Mouse (Mus musculus): Measurements from ENCODE around the gene Gpsm3.

DNA sequence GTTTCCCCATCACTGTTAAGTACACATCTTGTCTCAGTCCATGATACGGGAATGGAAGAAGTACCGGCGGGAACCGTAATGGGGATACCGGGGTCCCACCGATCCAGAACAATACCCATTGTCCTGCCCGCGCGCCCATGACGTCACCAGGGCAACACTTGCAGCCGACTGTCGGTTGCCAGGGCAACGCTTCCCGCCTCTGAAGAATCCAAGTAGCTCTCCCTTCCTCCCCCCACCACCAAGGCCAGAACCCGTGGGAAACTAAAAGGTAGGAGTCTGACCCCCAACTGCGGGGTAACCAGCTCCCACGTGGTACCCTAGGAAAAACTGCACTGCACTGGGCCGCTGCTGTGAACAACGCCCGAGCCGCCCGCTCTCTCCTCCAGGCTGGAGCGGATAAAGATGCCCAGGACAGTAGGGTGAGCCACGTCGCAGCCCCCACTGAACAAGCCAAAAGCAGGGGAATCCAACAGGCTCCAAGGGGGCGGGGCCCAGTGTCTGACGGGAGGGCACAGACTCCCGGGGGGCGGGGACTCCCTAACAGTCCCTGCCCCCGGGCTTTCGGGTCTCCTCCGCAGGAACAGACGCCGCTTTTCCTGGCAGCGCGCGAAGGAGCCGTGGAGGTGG lies 2.7 kb upstream of the Gpsm3 start:
- TF ChIP-seq CTCF (conservative IDR thresholded peaks at IDR 0.05 in 1 of 2, IDR thresholded peaks at IDR 0.05 in 1 of 2; ENCODE audit: low read depth in 2 of 2, low read length in 2 of 2) = no peak
- no peak for TF ChIP-seq POLR2AphosphoS2 (IDR thresholded peaks at IDR 0.05; ENCODE audit: low read depth, low read length)
- TF ChIP-seq JUND (conservative IDR thresholded peaks at IDR 0.05; ENCODE audit: low read depth, low read length) = no peak
- no peak for TF ChIP-seq POLR2A (IDR thresholded peaks at IDR 0.05; ENCODE audit: low read depth, low read length)
- TF ChIP-seq CHD1 (IDR thresholded peaks at IDR 0.05; ENCODE audit: low read depth, low read length) = no peak
- TF ChIP-seq NELFE (IDR thresholded peaks at IDR 0.05; ENCODE audit: low read depth, low read length) = no peak
- TF ChIP-seq NRF1 (IDR thresholded peaks at IDR 0.05; ENCODE audit: low read depth, low read length) = no peak
- TF ChIP-seq ZMIZ1 (IDR thresholded peaks at IDR 0.05; ENCODE audit: low read depth, low read length) = peak; percentile 7; the same call in 1 of the 2 replicates
- no peak for TF ChIP-seq GABPA (IDR thresholded peaks at IDR 0.05; ENCODE audit: insufficient replicate concordance, low read depth, low read length)

All from CH12.LX (cell line).